In the genomic region with DNA sequence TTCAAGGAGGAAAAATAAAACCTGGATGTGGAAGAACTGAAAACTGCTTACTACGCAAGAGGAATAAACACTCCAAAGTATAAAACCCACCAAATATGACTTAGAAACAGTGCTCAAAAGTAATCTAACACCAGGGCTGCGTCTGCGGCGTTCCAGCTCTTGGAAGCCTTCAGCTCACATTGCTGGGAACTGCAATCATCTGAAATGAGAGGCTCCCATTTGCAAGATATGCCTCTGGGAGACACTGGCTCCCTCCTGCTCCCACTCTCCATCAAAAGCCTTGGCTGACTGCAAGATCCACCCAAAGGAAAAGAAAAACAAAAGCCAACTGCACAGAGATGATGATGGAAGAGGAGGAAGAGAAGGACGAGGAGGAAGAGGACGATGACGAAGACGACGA, we compare ENCODE assay signal across 13 mouse cellular contexts. TPM values are rescaled to one million over a fixed set of nuclear protein-coding genes. Genes with fewer than 3 reads are reported as not detected.
DNase-seq lines count a peak whose midpoint lies in the region; ATAC-seq lines count a peak whose summit lies in the region.
"Had no signal": no experiment of that assay in that cellular context is flagged by ENCODE, and none has a peak within 500 bp of the region (broad histone marks: within the 10 kb centered on the region; RNA-seq: fewer than 3 reads in every experiment).

No protein-coding gene starts in this region.

- H3K27me3 ChIP-seq in limb, embryonic 13.5 days = no peaks in the 10 kb centered on the region
- H3K27me3 ChIP-seq in limb, embryonic 10.5 days (ENCODE audit: low read depth, poor library complexity, severe bottlenecking) = no peaks in the 10 kb centered on the region
- no peaks in the 10 kb centered on the region for H3K27me3 ChIP-seq in stomach, embryonic 14.5 days (ENCODE audit: control insufficient read depth, insufficient read depth, low read length)
- H3K27me3 ChIP-seq: liver, embryonic 15.5 days had no signal

- peak; percentile 83 for ATAC-seq in frontal cortex, adult (ENCODE audit: low TSS enrichment)
- no peak for ATAC-seq in limb, embryonic 13.5 days (ENCODE audit: low FRiP score, low read depth)
- no peak for ATAC-seq in stomach, embryonic 14.5 days (ENCODE audit: insufficient number of reproducible peaks, insufficient read depth, low FRiP score, low read depth)
- no peak for ATAC-seq in cerebellum, adult (ENCODE audit: insufficient number of reproducible peaks, low FRiP score, low TSS enrichment)
- ATAC-seq: activated CD4-positive, CD25-positive, alpha-beta regulatory T cell, adult 4 months; forebrain, embryonic 16.5 days had no signal

- DNase-seq in frontal cortex, postnatal 14 days (ENCODE audit: low spot score in 2 of 2) = no peak
- DNase-seq in limb, embryonic 10.5 days (ENCODE audit: low spot score) = no peak
- DNase-seq in heart, adult 9 months (ENCODE audit: low spot score in 2 of 2) = peak; percentile 45 to 46
- DNase-seq in spleen, adult 18-20 months = no peak
- DNase-seq: B cell, adult 2 months; kidney, postnatal 25 days had no signal

- no peak overlapping the region for H3K4me2 ChIP-seq in limb, embryonic 13.5 days (replicated peaks)
- no peak overlapping the region for H3K4me2 ChIP-seq in stomach, embryonic 14.5 days (replicated peaks; ENCODE audit: low read depth, low read length)
- H3K4me2 ChIP-seq: liver, embryonic 15.5 days had no signal

- WGBS in limb, embryonic 13.5 days = 84% methylated on average over 9 of the region's 9 CpGs
- WGBS in limb, embryonic 10.5 days = 92% methylated on average over 9 of the region's 9 CpGs
- WGBS in stomach, embryonic 14.5 days = 61% methylated on average over 9 of the region's 9 CpGs

- H3K9me3 ChIP-seq in limb, embryonic 13.5 days = no peaks in the 10 kb centered on the region
- no peaks in the 10 kb centered on the region for H3K9me3 ChIP-seq in limb, embryonic 10.5 days (replicated peaks)
- no peaks in the 10 kb centered on the region for H3K9me3 ChIP-seq in stomach, embryonic 14.5 days (ENCODE audit: control insufficient read depth, low read depth, low read length)
- H3K9me3 ChIP-seq: liver, embryonic 15.5 days had no signal

- peak overlapping the region; percentile 28; the same call in 1 of the 2 replicates for H3K27ac ChIP-seq in limb, embryonic 13.5 days
- H3K27ac ChIP-seq in limb, embryonic 10.5 days = no peak overlapping the region
- peak overlapping the region; percentile 15; the same call in 1 of the 2 replicates for H3K27ac ChIP-seq in stomach, embryonic 14.5 days (ENCODE audit: low read length)
- H3K27ac ChIP-seq: liver, embryonic 15.5 days had no signal

- peaks cover 50% of the 10 kb centered on the region for H3K4me1 ChIP-seq in limb, embryonic 13.5 days
- H3K4me1 ChIP-seq in limb, embryonic 10.5 days = no peaks in the 10 kb centered on the region
- H3K4me1 ChIP-seq in stomach, embryonic 14.5 days (ENCODE audit: control insufficient read depth, insufficient read depth, low read length) = peaks cover 9% of the 10 kb centered on the region; the same call in 1 of the 2 replicates
- H3K4me1 ChIP-seq: liver, embryonic 15.5 days had no signal

- H3K4me3 ChIP-seq in limb, embryonic 13.5 days = no peak overlapping the region
- no peak overlapping the region for H3K4me3 ChIP-seq in limb, embryonic 10.5 days
- no peak overlapping the region for H3K4me3 ChIP-seq in stomach, embryonic 14.5 days (ENCODE audit: low read depth, low read length)
- H3K4me3 ChIP-seq: liver, embryonic 15.5 days had no signal

- no peak overlapping the region for H3K9ac ChIP-seq in limb, embryonic 13.5 days
- H3K9ac ChIP-seq in stomach, embryonic 14.5 days (replicated peaks; ENCODE audit: low read depth, low read length) = no peak overlapping the region
- H3K9ac ChIP-seq: liver, embryonic 15.5 days had no signal

- peaks cover 17% of the 10 kb centered on the region for H3K36me3 ChIP-seq in limb, embryonic 13.5 days
- peaks cover 47% of the 10 kb centered on the region for H3K36me3 ChIP-seq in limb, embryonic 10.5 days
- no peaks in the 10 kb centered on the region; the same call in 1 of the 2 replicates for H3K36me3 ChIP-seq in stomach, embryonic 14.5 days (ENCODE audit: control insufficient read depth, insufficient read depth, low read length)
- H3K36me3 ChIP-seq: liver, embryonic 15.5 days had no signal

RNA-seq across cellular contexts. Expression of gene Cdk5rap2, which starts 19.2 kb away (rescaled TPM):
- 22.7 and 25.4 TPM in 2 replicates for polyA plus RNA-seq in limb, embryonic 13.5 days (2015; fragmentation: Nextera tagmentation; extraction: Ambion mirVana)
- 25.3 and 31.6 TPM in 2 replicates for polyA plus RNA-seq in limb, embryonic 10.5 days (2016; fragmentation: Nextera tagmentation; extraction: Ambion mirVana)
- 23.1 and 25.7 TPM in 2 replicates for polyA plus RNA-seq in stomach, embryonic 14.5 days (2014; fragmentation: Nextera tagmentation; extraction: Ambion mirVana)

Comparison
In these comparisons a context has a peak if more than half of its experiments do, and no peak if none do; other contexts are left out.
1. DNase-seq: peak in heart, adult 9 months (2 of 2); none in frontal cortex, postnatal 14 days (0 of 2), limb, embryonic 10.5 days (single experiment) and spleen, adult 18-20 months (0 of 2).